Mouse (Mus musculus): ENCODE data around the gene Prkg1. TPM values are rescaled to one million over a fixed set of nuclear protein-coding genes. Genes with fewer than 3 reads are reported as not detected.
"Not testable (repeated sequence)": the region's sequence is repeated elsewhere in the genome, so short reads cannot be mapped to it uniquely, and the experiment has no call there.

Gene Prkg1
- polyA plus RNA-seq, 2 experiments from 2014 or later = 0.39 TPM; not detected in 1

DNA sequence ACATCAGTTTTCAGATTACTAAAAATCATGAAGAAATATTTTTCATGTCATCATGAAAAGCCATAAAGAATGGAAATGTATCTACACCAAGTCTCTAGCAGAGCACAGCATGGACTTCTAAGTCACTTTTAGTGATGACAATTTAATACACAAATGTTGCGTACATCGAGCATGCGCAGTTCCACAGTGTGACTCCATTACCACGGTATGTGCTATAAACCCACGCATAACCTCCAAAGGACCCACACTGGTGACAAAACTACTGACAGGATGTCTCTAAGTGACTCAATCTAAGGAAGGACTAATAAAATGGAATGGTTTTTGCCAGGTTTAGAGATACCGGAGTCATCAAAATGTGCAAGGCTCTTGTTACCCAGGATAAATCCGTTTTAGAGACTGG, 480.7 kb downstream of the Prkg1 start:
- ATAC-seq = no peak

DNA sequence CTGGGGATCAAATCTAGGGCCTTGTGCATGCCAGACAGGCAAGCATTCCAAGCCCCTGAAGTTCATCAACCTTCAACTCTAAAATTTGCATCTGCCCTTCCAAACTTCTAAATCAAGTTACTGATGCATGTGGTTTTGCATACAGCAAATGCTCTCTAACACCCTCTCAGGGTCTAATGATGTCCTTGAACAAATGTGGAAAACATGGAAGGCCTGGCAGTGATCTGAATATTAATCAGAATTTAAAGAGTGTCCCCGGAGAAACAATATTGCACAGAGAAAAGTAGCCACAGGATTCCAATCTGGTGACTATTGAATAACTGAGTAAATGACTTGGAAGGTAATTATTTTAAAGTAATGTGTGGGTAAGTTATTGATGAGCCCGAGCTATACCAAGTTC, 481.2 kb downstream of the Prkg1 start:
- no peak for ATAC-seq

DNA sequence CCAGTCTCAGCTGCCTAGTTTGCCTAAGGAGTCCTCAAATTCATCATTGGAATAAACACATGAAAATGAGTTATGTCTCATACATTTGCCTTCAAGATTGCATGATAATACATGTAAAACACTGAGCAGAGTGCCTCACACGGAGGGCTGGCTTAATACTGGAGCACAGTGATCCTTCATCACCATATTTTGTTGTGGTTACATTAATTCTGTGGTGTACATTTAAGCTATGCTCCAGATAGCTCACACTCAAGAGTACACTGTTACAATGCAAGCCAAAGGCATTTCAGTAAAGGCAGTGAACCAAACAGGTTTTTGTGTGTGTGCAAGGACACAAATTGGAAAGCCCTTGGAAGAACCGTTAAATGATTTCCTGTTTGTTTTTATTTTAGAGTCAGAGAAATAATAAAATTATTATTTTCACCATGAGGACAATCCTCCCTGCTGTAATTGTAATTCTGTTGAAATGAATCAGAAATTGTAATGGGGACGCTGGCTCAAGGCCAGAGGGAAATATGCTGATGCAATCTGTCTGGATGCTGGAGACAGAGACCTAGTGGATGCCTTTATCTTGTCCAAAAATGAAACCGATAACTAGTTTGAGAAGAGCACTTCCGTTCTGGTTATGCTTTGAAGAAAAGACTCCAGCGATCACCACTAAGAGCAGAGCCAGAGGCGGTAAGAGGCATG, 484.9 kb downstream of the Prkg1 start:
- ATAC-seq = no peak

DNA sequence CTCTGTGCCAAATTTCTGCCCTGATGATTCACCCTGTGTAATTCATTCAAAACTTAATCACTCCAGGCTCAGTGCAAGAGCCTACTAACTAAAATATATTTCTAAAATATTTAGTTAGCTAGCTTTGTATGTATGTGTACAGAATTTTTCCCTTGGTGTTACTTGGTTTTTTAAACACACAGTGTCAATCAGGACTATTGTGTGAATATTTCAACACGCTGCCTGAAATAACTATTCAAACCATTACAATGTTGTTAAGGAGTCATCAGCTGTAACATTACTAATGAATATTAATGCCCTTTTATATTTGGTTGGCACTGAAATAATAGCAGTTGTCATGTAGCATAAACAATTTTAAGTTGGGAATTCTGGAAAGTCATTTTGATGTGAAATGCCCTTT, 502.4 kb downstream of the Prkg1 start:
- no peak for ATAC-seq

DNA sequence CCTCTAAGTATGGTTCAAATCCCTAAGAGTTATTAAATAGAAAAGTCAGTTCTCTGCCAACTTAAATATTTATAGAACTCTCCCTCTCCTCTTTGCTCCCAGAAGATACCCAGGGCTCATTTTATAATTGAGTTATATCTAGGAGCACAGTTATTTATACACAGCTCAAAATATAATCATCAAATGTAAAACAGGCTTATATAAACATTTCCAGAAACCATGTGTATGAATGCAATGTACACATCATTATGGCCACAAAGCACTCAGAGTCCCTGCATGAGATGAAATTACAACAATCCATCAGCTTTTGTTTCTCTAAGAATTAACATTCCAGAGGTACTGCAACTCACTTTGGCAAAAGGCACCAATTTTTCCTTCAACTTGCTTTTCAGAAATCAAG, 504.3 kb downstream of the Prkg1 start:
- no peak for ATAC-seq

DNA sequence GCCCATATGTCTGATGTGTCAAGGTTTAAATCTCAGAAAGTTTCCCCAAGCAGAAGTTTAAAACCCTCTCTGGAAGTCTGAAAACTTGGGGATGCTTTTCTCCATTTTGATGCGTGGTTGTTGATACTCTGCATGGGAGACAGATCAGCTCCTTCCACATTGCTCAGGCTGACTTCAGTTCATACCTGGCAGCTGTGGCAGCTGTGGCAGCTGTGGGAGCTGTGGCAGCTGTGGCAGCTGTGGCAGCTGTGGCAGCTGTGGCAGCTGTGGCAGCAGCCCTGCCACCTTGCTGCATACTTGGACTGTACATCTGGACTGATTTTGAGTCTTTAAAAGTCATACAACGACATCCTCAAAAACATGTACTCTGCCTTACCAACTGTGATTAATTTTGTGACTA, 509.1 kb downstream of the Prkg1 start:
- no peak for ATAC-seq

DNA sequence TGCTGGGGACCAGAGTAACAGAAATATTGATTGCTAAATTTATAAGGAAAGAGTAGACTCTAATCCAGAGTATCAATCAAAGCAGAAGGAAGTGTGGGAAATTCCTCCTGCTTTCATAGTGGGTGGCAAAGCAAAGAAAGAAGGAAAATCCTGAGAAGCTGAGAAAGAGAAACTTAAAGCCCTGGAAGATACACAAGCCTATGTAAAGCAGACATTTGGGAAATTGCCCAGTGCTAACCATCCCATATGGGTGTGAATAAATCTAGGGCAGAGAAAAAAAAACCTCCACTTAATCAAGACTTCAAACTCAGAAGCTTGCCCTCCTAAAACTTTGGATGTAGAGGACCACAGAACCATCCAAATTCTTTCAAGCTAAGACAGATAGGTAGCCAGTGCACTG, 532.4 kb downstream of the Prkg1 start:
- ATAC-seq = no peak

DNA sequence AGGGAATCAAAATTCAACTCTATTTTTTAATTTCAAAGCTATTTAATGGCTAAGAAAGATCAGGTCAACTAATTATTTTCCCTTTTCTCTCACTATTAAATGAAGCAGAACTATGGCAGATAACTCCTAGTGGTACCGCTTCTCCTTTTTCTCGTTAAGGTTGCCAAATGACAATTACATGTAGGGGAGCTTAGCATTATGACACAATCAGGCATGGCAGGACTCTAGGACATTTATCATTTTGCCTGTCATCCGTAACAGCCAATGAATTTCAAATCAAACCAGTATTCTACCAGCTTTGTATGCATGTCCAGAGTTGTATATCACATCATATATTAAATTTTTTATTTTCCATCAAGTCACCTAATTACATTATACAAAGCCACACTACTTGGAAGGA, 536.4 kb downstream of the Prkg1 start:
- no peak for ATAC-seq

DNA sequence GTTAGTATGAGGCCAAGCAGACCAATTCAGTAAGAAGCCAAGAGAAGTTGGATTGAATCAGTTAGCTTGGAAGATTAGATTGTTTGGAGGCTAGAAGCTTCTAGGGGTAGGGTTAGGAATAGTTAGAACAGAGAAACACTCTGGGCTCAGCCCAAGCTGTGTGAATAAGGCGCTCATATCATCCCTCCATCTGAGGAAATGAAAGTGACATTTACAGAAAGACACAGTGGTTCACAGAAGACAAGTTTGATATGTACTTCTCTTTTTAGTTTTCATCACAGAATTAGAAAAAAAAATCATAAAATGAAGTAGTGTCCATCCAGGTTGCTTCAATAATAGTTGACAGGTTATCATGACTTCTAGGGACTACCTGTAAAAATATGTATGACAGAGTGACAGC, 541.4 kb downstream of the Prkg1 start:
- ATAC-seq = no peak

DNA sequence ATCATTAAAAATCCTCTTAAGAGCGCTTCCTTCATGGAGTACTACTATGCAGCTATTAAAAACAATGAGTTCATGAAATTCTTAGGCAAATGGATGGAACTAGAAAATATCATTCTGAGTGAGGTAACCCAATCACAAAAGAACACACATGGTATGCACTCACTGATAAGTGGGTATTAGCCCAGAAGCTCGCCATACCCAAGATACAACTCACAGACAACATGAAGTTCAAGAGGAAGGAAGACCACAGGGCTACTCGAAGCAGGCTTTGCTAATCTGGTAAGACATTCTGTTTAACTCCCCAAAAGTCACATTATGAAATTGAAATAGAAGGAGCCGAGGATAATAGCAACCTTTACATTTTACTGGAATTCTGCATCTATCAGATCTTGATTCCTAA, 545.6 kb downstream of the Prkg1 start:
- not testable (repeated sequence) for ATAC-seq

DNA sequence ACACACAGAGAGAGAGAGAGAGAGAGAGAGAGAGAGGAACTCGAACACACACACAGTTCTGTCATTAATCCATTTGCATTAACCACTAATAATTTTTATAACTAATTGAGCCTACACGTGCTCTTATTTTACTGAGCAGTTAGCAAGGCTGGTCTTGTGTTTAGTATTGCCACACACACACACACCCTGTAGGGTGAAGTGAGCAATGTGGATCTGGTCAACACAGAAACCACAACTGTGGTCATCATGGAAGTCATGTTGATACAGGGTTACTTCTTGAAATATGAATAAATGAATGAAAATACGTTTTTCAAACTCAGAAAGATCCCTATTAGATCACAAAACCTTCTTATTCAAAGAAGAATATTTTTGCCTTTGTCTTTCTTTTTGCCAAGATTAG, 554.0 kb downstream of the Prkg1 start:
- ATAC-seq = no peak

DNA sequence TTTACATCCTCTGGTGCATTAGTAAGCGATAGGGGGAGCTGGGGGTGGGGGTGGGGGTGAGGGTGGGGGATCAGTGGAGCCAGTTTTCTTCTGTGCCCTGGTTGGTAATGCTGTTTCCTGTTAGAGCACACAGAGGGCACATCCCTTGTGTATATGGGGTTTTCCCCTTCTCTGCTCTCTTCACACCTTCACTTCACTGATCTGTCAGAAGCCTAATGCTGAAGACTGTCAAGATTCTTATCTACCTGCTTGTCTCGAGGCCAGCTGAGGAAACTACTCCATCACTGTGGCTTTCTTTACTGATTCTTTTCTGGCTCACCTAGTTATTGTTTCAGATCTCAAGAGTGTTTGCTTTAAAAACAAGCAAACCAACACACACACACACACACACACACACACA, 554.4 kb downstream of the Prkg1 start:
- peak; percentile 100 for ATAC-seq

DNA sequence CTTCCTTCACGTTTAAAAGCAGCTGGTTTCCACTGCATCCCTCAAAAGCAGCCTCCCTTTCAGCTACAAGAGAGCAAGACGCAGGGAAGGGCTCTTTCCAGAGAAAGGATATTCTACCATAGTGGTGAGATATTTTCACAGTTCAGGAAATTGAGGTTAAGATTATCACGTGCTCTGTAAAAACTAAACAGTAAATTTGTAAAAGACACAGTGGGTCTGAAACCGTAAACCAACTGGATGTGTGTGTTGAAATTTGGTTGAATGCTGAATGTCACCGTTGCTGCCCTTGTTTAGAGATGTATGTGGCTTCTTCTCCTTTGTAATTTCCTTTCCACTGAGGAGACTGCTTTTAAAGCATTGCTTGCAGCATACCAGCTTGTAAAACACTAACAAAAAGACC, 565.2 kb downstream of the Prkg1 start:
- peak; percentile 70 for ATAC-seq

DNA sequence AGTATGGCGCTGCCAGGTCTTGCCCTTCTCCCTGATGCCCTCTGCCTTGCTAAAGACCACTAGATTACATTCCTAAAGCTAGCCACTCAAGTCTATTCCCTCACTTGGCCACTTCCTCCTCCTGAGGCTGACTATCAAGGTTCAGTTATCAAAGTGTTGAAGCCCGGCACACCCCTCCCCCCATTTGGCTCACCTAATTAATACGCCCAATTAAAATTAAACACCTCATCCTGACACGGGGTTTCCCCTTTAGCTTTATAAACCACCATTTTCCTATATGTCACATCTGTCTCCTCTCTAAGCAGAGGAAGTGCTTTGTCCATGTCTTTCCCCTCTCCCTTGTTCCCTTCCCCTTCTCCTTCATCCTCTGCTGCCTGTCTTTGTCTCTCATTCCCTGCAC, 566.4 kb downstream of the Prkg1 start:
- peak; percentile 70 for ATAC-seq

DNA sequence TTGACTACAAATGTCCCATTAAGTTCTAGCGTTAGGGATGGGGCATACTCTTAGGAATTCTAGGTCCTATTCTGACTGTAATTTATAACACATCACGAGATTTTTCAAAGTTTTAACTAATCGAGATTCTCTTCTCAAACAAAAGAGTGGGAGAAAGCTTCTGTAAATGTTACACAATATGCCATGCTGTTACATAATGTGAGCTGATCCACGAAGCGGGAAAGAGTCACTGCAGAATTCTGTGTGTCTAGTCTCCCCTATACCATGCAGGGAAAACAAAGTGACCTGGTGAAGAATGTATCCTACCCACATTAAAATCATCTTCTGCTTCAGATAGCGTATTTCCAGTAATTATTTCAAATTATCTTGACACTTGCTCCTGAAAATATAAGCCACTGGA, 567.8 kb downstream of the Prkg1 start:
- no peak for ATAC-seq

DNA sequence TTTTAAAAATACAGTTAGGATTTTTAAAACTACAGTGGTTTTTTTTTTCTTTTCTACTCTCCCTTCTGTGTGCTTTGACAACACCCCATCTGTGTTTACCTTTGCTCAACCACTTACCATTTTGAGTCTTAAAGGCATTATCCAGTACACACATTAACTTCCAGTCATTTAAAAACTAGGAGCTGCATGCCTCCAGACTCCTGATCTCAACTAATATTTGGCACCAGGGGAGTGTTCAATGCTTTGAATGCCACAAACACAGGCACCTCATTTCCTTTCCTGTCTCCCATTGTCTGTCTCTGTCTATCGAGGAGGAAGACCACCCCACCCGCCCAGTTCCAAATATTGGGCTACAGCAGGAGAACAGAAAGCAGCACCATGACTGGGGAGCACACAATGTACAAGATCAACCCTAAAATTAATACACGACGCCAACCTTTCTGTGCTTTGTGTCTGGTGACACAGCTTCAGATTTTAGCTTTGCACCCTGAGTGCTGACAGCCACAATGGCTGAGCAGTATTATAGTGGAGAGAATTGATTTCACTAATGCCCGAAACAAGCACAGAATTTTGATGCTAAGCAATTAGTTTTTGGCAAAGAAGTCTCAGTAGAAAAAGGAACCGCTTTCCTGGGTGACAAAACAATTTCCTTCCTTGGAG, 576.1 kb downstream of the Prkg1 start:
- no peak for ATAC-seq

DNA sequence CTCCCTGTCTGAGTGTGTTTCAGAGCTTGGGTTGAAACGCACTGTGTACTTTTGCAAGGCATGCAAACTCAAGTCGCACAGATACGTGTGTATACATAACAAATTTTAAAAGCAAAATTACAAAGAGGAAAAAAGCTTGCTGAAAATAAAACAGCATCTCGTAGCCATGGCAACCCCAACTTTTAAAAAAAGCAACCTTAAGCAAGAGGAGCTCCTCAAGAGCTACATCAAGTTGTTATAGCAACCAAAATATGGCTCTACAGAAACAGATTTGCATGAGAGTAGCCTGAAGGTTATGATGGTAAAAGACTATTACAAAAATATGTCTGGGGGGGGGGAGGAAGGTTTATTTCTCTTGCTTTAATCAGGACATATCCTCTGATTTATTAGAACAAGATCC, 584.1 kb downstream of the Prkg1 start:
- no peak for ATAC-seq

DNA sequence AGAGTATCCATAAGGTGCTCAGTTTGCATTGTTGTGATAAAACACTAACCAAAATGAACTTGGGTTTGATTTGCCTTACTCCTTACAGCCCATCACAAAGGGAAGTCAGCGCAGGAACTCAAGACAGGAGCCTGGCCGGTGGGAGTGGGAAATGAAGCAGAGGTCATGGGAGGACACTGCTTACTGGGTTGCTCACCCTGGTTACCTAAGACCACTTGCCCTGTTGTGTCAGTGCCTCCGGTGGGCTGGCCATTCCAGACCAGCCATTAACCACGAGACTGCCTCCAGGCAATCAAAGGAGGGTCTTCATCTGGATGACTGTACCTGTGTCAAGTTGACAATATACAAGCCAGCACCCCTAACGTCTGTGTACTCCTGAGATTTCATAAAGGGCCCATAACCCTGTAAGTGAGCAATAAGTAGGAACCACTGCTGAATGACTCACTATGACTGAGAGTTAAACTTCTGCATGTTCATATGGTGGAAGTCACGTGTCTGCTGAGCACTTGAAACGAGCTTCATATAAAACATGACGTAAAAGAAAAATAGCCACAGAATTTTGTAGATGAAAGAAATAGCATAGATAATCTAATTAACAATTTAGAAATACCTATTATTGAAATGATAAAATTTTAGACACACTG, 587.4 kb downstream of the Prkg1 start:
- ATAC-seq = no peak

DNA sequence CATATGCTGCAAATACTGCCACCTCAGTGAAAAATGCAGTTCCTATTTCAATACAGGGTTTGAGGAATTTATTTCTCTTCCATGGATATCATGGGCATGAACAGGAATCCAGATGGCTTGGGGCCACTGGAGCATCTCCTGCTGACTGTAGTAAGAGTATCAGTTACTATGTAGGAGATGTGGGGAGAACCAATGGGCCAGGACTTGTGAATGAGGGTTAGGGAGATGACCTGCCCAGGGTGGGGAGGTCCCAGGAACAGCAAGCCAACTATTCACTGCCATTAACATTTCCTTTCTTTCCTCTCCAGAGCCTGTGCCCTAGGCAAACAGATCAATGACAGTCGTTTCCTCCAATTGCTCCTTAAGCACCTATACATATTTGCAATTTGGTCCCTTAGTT, 593.8 kb downstream of the Prkg1 start:
- ATAC-seq = no peak

DNA sequence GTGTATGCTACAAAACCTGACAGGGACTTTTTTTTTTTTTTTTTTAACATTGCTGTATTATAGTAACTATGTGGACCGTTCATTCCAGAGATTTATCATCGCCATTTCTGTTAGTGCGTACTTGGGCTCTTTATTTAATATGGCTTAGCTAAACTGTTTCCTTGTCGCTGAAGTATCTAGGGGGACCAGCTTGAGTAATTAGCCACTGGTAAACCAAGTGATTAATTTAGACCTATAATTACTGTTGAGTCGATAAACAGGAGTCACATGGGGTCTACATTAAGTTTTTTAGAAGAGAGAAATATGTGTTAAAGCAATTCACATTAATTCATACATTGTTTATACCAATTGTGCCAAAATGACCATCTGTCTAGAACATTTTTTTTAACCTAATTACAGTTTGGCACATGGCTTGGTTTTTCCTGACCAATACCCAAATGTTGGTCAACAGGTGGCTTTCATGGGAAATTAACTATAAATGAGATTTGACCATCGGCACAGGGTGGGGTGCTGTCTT, 605.8 kb downstream of the Prkg1 start:
- no peak for ATAC-seq

DNA sequence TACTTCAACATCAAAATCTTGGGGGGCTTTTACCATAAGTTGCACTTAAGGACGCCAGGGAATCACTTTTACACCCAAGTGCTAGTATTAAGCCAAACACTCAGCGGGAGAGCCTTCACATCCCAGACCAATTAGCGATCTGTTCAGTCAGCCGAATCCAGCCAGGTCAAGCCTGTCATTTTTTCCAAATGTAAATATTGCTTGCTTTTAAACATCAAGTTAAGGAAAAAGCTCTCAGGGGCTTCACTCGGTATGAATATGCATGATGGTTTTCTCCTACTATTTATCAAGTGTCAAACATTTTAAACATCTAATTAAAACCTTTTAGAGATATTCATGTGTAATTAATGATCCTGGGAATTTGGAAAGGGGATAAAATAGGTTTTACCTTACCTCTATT, 611.4 kb downstream of the Prkg1 start:
- no peak for ATAC-seq

DNA sequence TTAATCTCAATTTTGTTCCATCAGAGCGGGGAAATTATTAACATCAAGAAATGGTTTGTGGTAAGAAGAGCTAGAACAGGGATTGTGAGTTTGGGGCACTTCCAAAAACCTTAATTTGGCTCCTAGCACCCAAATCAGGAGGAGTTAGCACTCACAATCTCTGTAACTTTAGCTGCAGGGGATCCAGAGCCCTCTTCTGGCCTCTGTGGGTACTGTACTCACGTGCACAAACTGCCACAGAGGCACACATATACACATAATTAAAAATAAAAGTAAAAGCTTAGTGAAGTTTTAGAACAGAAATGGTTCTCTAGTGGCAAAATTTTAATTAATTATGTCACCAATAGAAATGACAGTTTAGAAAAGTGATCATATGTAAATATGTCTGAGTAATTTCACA, 614.9 kb downstream of the Prkg1 start:
- no peak for ATAC-seq

DNA sequence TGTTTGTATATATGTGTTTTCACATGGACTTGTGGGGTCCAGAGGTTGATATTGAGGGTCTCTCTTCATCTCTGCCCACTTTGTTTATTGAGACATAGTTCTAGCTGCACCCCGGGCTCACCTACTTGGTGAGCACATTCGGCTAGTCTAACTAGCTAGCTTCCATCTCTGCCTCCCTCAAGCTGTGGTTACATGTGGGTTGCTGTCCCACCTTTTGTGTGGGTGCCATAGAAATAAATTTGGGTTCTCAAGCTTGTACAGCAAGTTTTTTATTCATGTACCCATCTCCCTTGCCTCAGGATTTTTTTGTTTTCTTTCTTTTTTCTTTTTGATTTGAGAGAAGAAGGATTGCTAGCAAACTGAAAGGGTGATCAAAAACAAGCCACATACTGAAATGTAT, 617.4 kb downstream of the Prkg1 start:
- no peak for ATAC-seq

DNA sequence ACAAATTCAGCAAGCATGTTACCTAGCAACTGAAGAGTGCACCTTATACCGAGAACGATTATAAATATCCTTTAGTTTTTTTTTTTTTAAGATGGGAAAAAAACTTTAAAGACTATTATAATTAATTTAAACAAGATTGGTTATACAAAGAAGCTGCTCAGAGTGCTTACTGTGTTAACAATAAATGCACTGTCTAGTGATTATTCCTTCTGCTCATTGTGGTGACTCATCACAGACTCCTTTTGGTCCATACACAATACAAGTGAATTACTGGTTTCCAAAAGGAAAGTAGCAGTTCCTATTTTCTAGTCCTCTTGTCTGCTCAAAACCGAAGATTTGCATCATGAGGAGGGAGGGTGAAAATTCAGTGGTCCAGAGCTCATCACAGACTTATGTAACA, 618.7 kb downstream of the Prkg1 start:
- ATAC-seq = no peak

Data from CD4-positive, CD25-positive, alpha-beta regulatory T cell, adult 4 months (primary cell).